Mouse (Mus musculus) midbrain, embryonic 15.5 days (tissue): ENCODE data around the gene Fars2. TPM values are rescaled to one million over a fixed set of nuclear protein-coding genes. Genes with fewer than 3 reads are reported as not detected.

Source experiments
- ATAC-seq: fragments of 200-750 bp; cut with Nextera tagmentation; replicated peaks from 2 replicates; pipeline ENCODE4 v1.8.0; 2017; ENCODE audit warnings: moderate TSS enrichment
- H3K27ac ChIP-seq: fragments of 300-500 bp; sonication (generic); 2 replicates; pipeline ENCODE4 v1.5.1; 2015; ENCODE audit warnings: mild to moderate bottlenecking, inconsistent platforms
- H3K27me3 ChIP-seq: fragments of 300-500 bp; sonication (generic); replicated peaks from 2 replicates; pipeline ENCODE4 v1.6.1; 2015; ENCODE audit warnings: inconsistent platforms
- H3K36me3 ChIP-seq: fragments of 300-500 bp; sonication (generic); replicated peaks from 2 replicates; pipeline ENCODE4 v1.6.1; 2015; ENCODE audit warnings: inconsistent platforms
- H3K4me1 ChIP-seq: fragments of 300-500 bp; sonication (generic); 2 replicates; pipeline ENCODE4 v1.6.1; 2015; ENCODE audit warnings: inconsistent platforms
- H3K4me2 ChIP-seq: fragments of 300-500 bp; sonication (generic); 2 replicates; pipeline ENCODE4 v1.6.1; 2015; ENCODE audit warnings: inconsistent platforms, mild to moderate bottlenecking, moderate library complexity
- H3K4me3 ChIP-seq: fragments of 300-500 bp; sonication (generic); 2 replicates; pipeline ENCODE4 v1.5.1; 2015; ENCODE audit warnings: mild to moderate bottlenecking, inconsistent platforms
- H3K9ac ChIP-seq: fragments of 300-500 bp; sonication (generic); 2 replicates; pipeline ENCODE4 v1.6.1; 2015; ENCODE audit warnings: mild to moderate bottlenecking, inconsistent platforms
- H3K9me3 ChIP-seq: fragments of 300-500 bp; sonication (generic); 2 replicates; pipeline ENCODE4 v1.6.1; 2016; ENCODE audit warnings: inconsistent platforms
- WGBS: fragments of 180-500 bp; shearing (Covaris S2); methylation state at CpG from one replicate; pipeline ENCODE4 v1.1.7; 2015; ENCODE audit warnings: mixed read lengths; 5-methylcytosine and 5-hydroxymethylcytosine counted together
- polyA plus RNA-seq: library from polyadenylated mRNA; unstranded; fragments of >200 nt; fragmentation: Nextera tagmentation; extraction: Ambion mirVana; gene quantifications from 2 replicates; pipeline ENCODE4 v1.2.1, GENCODE M21; 2015

Gene Fars2
- polyA plus RNA-seq, 1 experiment from 2014 or later: 24.2 TPM

DNA sequence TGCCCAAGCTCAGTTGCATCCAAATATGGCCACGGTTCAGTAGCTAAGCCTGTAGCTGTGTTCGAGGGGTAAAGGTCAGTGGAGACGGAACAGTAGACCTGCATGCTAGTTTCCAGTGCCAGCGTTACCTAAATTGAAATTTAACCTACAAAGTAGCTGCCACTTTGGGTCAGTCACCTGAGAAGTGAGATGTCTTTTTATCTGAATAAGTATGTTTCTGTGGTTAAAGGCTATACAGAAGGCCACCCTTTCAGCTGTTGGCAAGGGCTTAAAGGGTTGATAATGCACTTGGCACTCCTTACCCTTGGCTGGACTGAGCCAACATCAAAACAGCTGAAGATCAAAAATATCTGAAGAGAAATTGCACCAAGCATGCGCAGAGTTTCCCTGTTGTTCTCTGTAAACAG lies 349.3 kb downstream of the Fars2 start:
- Histone ChIP-seq H3K4me3 (no peak overlapping the region), H3K36me3 (no peaks in the 10 kb centered on the region), H3K27me3 (no peaks in the 10 kb centered on the region), H3K9ac (no peak overlapping the region), H3K4me2 (no peak overlapping the region), H3K27ac (no peak overlapping the region), H3K4me1 (peaks cover 8% of the 10 kb centered on the region; the same call in 1 of the 2 replicates), H3K9me3 (no peaks in the 10 kb centered on the region)
- WGBS: 89% methylated on average over 5 of the region's 5 CpGs
- no peak for ATAC-seq

DNA sequence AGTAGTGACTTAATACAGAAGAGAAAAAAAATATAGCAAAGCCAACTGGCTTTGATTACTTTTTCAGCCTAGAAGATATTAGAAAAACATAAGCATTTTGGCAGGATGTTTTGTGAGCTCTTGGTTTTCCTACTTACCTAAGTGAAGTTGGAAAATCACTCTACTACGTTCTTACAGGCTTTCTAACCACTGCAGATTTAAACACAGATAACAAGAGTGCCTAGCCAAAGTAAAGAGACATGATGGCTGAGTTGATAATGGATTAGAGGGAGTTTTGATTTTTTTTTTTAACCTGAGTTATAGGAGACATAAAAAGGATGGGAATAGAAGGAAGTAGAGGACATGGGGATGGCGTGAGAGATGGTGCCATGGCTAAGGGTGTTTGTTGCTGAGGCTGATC lies 350.6 kb downstream of the Fars2 start:
- Histone ChIP-seq H3K9ac (no peak overlapping the region), H3K4me2 (no peak overlapping the region), H3K27me3 (no peaks in the 10 kb centered on the region), H3K4me3 (no peak overlapping the region), H3K4me1 (peaks cover 8% of the 10 kb centered on the region; the same call in 1 of the 2 replicates), H3K27ac (no peak overlapping the region), H3K36me3 (no peaks in the 10 kb centered on the region), H3K9me3 (no peaks in the 10 kb centered on the region)
- ATAC-seq: no peak
- WGBS: 86% methylated on average over 2 of the region's 2 CpGs

DNA sequence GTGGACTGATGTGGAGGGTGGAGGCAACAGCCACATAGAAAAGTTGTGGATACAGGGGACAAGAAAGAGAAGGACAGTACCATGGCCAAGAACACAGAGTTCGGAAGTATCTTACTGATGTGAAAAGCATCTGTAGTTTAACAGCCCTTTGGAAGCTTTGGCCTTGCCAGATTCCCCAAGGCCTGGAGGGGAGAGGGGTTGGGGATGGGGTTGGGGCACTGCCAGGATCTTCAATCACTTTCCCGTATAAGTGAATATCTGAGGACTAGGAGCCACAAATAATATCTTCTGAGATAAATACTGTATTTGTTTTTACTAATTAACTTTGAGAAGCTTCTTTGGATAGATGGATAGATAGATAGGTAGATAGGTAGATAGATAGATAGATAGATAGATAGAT lies 351.8 kb downstream of the Fars2 start:
- no peaks in the 10 kb centered on the region for H3K9me3 ChIP-seq
- peaks cover 8% of the 10 kb centered on the region; the same call in 1 of the 2 replicates for H3K4me1 ChIP-seq
- no peaks in the 10 kb centered on the region for H3K36me3 ChIP-seq
- no peaks in the 10 kb centered on the region for H3K27me3 ChIP-seq
- no peak overlapping the region for H3K4me3 ChIP-seq
- ATAC-seq: no peak
- no peak overlapping the region for H3K9ac ChIP-seq
- no peak overlapping the region for H3K4me2 ChIP-seq
- 72% methylated on average over 2 of the region's 2 CpGs for WGBS
- no peak overlapping the region for H3K27ac ChIP-seq

DNA sequence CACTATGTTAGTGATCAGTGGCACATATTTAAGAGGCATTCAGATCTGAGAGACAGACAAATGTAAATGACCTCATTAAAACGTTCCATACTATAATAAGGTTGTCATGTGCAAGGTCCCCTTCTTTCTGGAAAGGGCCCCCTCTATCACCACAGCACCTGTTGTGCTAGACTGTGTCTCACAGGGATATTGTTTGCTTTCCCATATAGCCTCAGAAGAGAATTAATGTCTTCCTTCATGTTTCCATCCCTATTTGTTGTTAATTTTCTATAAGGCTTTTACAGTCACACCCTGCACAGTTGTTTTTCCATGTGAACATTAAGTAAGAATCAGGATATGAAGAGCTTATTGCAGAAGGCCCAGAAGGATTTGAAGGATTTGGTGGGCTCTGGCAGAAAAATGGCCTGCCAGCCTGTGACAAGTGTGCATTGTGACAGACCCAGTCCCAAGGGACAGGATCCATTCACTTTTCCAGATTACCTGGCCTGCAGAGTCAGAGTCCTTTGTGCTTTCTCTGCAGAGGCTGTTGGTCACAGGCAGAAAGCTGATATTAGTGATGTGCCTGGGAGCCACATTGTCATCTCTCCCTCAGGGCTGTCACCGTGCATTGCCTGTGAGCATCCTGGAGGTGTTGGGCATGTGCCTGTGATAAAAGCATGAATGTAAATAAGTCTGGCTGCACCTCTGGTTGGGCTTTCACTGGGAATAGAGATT lies 352.4 kb downstream of the Fars2 start:
- H3K9me3 ChIP-seq: no peaks in the 10 kb centered on the region
- peak; percentile 62 for ATAC-seq
- H3K9ac ChIP-seq: no peak overlapping the region
- H3K36me3 ChIP-seq: no peaks in the 10 kb centered on the region
- H3K27ac ChIP-seq: peak overlapping the region; percentile 8; the same call in 1 of the 2 replicates
- peaks cover 8% of the 10 kb centered on the region; the same call in 1 of the 2 replicates for H3K4me1 ChIP-seq
- H3K4me2 ChIP-seq: no peak overlapping the region
- 40% methylated on average over 2 of the region's 2 CpGs for WGBS
- H3K27me3 ChIP-seq: no peaks in the 10 kb centered on the region
- no peak overlapping the region for H3K4me3 ChIP-seq

DNA sequence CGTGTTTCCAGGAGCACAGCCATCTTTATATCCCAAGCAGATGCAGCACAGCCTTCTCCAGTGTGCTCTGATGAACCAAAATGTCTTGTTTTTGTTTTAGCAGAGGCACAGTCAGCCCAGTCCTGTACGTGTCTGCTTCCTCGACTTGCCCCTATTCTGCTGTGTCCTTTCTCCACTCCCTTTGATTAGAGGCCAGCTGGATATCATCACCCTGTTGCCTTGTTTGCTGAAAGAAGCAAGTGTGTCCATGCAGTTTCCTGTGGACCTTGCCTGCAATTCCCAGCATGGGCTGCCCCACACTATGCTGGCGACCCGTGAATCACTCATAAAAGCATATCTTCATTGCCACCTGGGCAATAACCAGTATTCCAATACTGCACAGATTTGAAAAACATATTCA lies 360.4 kb downstream of the Fars2 start:
- 83% methylated on average over 5 of the region's 5 CpGs for WGBS
- H3K4me3 ChIP-seq: no peak overlapping the region
- H3K36me3 ChIP-seq: no peaks in the 10 kb centered on the region
- H3K9ac ChIP-seq: no peak overlapping the region
- H3K4me1 ChIP-seq: no peaks in the 10 kb centered on the region
- H3K27me3 ChIP-seq: no peaks in the 10 kb centered on the region
- no peak for ATAC-seq
- H3K27ac ChIP-seq: no peak overlapping the region
- H3K4me2 ChIP-seq: no peak overlapping the region
- H3K9me3 ChIP-seq: no peaks in the 10 kb centered on the region

DNA sequence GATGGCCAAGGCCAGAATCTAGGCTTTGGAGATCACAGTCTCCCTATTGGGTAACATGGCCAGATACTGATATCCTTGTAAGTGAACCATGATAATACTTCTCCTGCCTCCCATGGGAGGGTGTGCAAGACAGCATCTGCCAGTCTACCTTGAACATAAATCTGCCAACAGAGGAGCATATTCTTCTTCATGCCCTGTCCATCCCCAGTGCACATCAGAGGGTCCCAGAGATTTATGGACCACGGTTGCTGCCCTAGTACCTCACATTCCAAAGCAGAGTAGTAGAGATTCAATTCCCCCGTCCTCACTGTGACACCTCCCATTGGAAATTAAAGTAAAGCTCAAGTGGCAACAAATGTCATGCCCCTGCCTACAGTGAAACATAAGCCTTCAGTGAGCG lies 361.0 kb downstream of the Fars2 start:
- H3K27me3 ChIP-seq: no peaks in the 10 kb centered on the region
- H3K4me3 ChIP-seq: no peak overlapping the region
- ATAC-seq: no peak
- no peaks in the 10 kb centered on the region for H3K36me3 ChIP-seq
- WGBS: 83% methylated on average over 3 of the region's 3 CpGs
- H3K27ac ChIP-seq: no peak overlapping the region
- no peak overlapping the region for H3K4me2 ChIP-seq
- no peak overlapping the region for H3K9ac ChIP-seq
- no peaks in the 10 kb centered on the region for H3K4me1 ChIP-seq
- H3K9me3 ChIP-seq: no peaks in the 10 kb centered on the region

DNA sequence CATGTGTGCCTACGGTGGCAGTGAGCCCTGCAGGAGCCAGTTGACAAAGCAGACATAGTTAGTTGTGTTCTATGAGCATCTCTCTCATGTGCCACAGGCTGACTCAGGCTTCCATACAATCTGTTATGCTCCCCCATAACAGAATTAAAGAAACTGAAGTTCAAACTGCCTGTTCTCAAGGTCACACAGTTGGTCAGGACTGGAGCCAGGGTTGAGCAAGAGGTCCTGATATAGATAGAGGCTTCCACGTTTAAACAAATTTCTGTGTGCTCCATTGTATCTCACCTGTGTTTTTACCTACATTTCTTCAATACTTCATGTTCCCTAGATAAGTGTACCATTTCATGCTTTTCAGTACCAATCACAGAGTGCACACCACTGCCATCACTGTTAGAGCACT lies 362.9 kb downstream of the Fars2 start:
- Histone ChIP-seq H3K27ac (no peak overlapping the region), H3K4me1 (no peaks in the 10 kb centered on the region), H3K27me3 (no peaks in the 10 kb centered on the region), H3K9me3 (no peaks in the 10 kb centered on the region), H3K4me3 (no peak overlapping the region), H3K4me2 (no peak overlapping the region), H3K9ac (no peak overlapping the region), H3K36me3 (no peaks in the 10 kb centered on the region)
- ATAC-seq: no peak
- 97% methylated on average over 2 of the region's 2 CpGs for WGBS

DNA sequence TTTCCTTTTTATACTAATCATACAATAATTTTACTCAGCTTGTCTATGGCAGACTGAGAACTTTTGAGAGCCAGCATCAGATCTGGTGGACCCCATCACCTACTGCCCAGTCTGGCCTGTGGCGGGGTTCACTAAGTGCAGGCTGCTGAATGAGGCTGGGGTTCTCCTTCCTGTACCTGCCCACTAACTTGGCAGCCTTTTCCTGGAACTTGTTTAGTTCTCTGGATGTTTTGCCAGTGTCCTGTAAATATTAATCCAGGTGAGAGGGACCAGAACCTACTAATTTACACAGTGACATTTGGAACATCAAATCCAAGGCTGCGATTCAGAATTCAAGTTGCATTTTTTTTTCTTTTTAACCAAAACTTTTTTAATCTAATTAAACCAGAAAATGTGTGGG lies 367.2 kb downstream of the Fars2 start:
- 97% methylated on average over 2 of the region's 2 CpGs for WGBS

DNA sequence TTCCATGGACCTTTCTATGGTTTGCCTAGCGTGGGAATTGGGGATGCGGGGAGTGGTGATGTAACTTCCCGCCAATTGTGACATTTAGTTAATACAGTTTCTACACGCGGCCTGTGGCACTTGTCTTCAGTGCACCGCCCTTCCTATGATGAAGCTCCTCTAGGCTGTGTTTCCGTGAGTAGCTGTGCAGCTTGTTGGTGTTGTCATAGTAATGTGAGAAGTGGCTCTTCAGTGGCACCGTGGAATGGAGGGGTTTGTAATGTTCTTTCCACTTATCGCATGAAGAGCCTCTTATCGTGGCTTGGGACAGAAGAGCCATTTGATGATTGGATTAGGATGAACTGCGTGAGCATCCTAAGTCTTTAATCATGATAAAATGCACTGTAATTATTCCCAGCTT lies 369.5 kb downstream of the Fars2 start:
- peaks cover 4% of the 10 kb centered on the region; the same call in 1 of the 2 replicates for H3K4me1 ChIP-seq
- no peak overlapping the region for H3K4me3 ChIP-seq
- 86% methylated on average over 11 of the region's 11 CpGs for WGBS
- ATAC-seq: no peak; the same call in 1 of the 2 replicates
- H3K9me3 ChIP-seq: no peaks in the 10 kb centered on the region
- no peak overlapping the region for H3K27ac ChIP-seq
- H3K27me3 ChIP-seq: no peaks in the 10 kb centered on the region
- H3K9ac ChIP-seq: no peak overlapping the region
- no peaks in the 10 kb centered on the region for H3K36me3 ChIP-seq
- no peak overlapping the region for H3K4me2 ChIP-seq

More for the DNA sequence above, 367.2 kb downstream of the Fars2 start:
- H3K4me3 ChIP-seq: no peak overlapping the region
- H3K27me3 ChIP-seq: no peaks in the 10 kb centered on the region
- no peak for ATAC-seq
- no peaks in the 10 kb centered on the region for H3K4me1 ChIP-seq
- H3K9ac ChIP-seq: no peak overlapping the region
- H3K27ac ChIP-seq: no peak overlapping the region
- H3K36me3 ChIP-seq: no peaks in the 10 kb centered on the region
- H3K4me2 ChIP-seq: no peak overlapping the region
- no peaks in the 10 kb centered on the region for H3K9me3 ChIP-seq

DNA sequence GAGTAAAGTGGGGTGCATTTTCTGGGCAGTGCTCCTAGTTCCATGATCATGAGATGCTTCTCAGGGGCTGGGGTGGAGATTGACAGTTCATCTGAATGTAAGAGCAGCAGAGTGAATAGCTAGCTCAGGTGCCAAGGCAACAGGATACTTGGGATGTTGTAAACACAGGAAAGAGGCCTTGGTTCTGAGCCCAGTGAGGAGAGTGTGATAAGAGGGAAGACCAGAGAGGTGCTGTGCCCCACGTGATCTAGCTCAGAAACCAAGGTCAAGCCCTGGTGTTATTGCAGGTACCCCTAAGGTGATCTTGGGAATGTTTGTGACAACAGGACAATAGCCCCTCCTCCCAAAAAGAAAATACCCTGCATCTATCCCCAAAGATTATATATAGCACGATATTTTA lies 372.2 kb downstream of the Fars2 start:
- WGBS: 84% methylated on average over 2 of the region's 2 CpGs
- Histone ChIP-seq H3K9me3 (no peaks in the 10 kb centered on the region), H3K36me3 (no peaks in the 10 kb centered on the region), H3K27me3 (no peaks in the 10 kb centered on the region), H3K4me1 (peaks cover 12% of the 10 kb centered on the region; the same call in 1 of the 2 replicates), H3K4me2 (no peak overlapping the region), H3K9ac (no peak overlapping the region), H3K4me3 (no peak overlapping the region), H3K27ac (no peak overlapping the region)
- ATAC-seq: no peak

DNA sequence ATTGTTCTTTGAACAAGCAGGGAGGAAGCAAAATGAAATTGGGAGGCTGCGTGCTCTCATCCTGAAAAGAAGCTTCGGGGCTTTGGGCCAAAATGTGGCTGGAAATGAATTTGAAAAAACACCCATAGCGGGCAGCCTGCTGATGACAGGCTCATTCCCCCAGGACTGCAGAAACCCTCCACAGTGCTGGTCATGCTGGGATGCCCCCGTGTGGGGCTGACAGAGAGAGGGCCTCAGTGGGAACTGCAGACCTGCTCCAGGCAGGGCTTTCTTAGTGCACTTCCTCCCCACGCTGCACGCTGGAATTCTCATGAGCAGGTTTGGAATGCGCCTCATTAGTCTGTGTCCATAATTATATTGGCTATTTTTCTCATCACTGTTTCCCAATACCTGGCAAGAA lies 373.4 kb downstream of the Fars2 start:
- H3K4me3 ChIP-seq: no peak overlapping the region
- no peak overlapping the region for H3K4me2 ChIP-seq
- no peaks in the 10 kb centered on the region for H3K9me3 ChIP-seq
- no peak overlapping the region for H3K9ac ChIP-seq
- ATAC-seq: no peak
- no peaks in the 10 kb centered on the region for H3K27me3 ChIP-seq
- H3K36me3 ChIP-seq: no peaks in the 10 kb centered on the region
- 45% methylated on average over 7 of the region's 7 CpGs for WGBS
- peaks cover 12% of the 10 kb centered on the region; the same call in 1 of the 2 replicates for H3K4me1 ChIP-seq
- no peak overlapping the region for H3K27ac ChIP-seq

DNA sequence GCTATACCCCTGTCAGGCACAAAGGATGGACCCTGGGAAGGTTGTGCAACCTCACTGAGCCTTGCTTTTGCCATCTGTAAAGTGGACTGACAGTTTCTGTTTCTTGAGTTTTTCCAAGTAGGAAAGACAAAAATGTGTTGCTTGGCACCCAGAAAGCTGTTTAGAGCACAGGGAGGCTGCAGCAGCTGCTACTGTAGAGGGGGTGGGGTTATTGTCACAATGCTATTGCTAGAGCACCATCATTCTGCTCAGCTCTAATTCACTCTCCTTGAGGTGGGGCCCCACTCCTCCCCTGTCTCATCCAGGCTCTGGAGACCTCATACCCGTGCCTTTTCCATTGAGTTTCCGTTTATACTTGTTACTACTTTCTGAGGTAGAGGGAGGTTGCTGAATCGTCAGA lies 375.2 kb downstream of the Fars2 start:
- Histone ChIP-seq H3K9ac (no peak overlapping the region), H3K4me3 (no peak overlapping the region), H3K36me3 (no peaks in the 10 kb centered on the region), H3K4me1 (peaks cover 12% of the 10 kb centered on the region; the same call in 1 of the 2 replicates), H3K27ac (no peak overlapping the region), H3K4me2 (no peak overlapping the region), H3K27me3 (no peaks in the 10 kb centered on the region), H3K9me3 (0 out of 2 replicates have a peak, but pooled peaks cover 4% of the 10 kb centered on the region)
- no peak for ATAC-seq
- WGBS: 83% methylated on average over 3 of the region's 3 CpGs

DNA sequence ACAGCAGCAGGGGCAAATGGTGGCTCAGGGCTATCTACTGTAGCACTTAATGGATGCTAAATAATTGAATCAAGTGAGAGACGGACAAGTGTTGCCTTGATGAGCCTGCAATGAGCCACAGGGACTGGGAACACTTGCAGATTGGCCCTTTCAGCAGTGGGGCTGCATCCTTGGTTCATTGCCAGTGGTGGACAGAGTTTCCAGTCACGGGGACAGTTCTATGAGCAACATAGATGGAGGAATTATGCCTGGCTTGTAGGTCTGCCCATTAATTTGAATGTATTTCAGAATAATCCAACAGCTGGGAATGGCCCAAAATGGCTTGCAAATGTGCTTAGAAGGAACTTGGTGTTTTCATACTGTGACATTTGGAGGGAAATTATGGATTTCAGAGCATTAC lies 376.1 kb downstream of the Fars2 start:
- Histone ChIP-seq H3K27ac (no peak overlapping the region), H3K9me3 (0 out of 2 replicates have a peak, but pooled peaks cover 4% of the 10 kb centered on the region), H3K4me1 (peaks cover 12% of the 10 kb centered on the region; the same call in 1 of the 2 replicates), H3K4me2 (no peak overlapping the region), H3K9ac (no peak overlapping the region), H3K4me3 (no peak overlapping the region), H3K27me3 (no peaks in the 10 kb centered on the region), H3K36me3 (no peaks in the 10 kb centered on the region)
- ATAC-seq: no peak
- WGBS: 49% methylated on average over 2 of the region's 2 CpGs
